Mouse (Mus musculus) brain, embryonic 14.5 days (tissue): ENCODE measurements around the gene Olfr212.
"Not testable (repeated sequence)": the region's sequence is repeated elsewhere in the genome, so short reads cannot be mapped to it uniquely, and the experiment has no call there.

Source experiments
- CTCF ChIP-seq: fragments of 200-500 bp; IDR thresholded peaks from 2 replicates; pipeline ENCODE4 v1.5.1; 2012; ENCODE audit warnings: inconsistent platforms, mild to moderate bottlenecking, moderate library complexity, borderline replicate concordance; ENCODE audit not compliant: insufficient read depth, insufficient read length; ENCODE audit errors: extremely low read depth
- POLR2A ChIP-seq: fragments of 200-500 bp; IDR thresholded peaks from 2 replicates; pipeline ENCODE4 v1.6.1; 2012; ENCODE audit warnings: mild to moderate bottlenecking, inconsistent platforms, borderline replicate concordance; ENCODE audit not compliant: poor library complexity, insufficient read depth, insufficient read length, severe bottlenecking; ENCODE audit errors: extremely low read depth

DNA sequence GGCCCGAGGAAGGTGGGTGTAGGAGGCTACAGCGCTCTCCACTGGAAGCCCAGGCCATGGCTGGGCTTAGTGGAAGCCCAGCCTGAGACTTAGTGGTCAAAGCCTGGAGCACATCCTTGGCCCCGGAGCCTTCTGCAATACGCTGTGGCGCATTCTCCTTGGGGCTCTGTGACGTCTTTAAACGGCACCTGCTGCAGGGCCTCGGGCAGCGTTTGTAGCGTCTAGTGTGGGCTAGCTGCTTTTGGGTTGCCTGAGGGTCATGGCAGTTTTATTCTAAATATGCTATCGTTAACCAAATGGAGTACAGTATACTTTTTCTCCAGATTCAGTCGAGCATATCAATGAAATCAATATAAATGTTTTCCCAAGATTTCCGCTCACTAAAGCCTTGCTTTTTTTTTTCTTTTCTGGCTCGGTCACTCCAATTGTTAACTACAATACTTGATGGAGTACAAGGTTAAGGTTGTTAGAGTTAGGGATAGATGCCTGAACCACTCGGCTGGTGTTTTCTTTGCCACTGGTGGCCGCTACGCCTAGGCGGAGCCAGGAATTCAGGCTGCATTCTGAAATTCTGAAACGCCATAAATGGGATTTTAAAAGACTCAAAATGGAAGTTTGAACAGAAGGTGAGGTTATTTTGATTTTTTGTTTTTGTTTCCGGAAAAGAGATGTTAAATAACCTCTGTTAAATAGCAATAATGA lies at the start of gene Olfr212:
- TF ChIP-seq CTCF, POLR2A: not testable (repeated sequence)
